Mouse (Mus musculus) cerebellum, postnatal 14 days (tissue): ENCODE measurements around the gene Gm49486.

Experiments used
- DNase-seq, 2 experiments: peaks; one replicate each; pipeline ENCODE4 v3.0.0; 2021; ENCODE audit warnings: mixed read lengths in 2 of 2

Gm49486 gene

GRCm38 (mm10) chr15:79229058-79229821, at the start of gene Gm49486, which contains the start of gene Pick1:
Gene Gm49486, plus strand, starts transcription at chr15:79229391.
Gene Pick1, plus strand, starts transcription at chr15:79229173.
- peak; percentile 96 to 97 for DNase-seq

GRCm38 (mm10) chr15:79185213-79185612, 44.0 kb upstream of the Gm49486 start:
- DNase-seq = no peak

GRCm38 (mm10) chr15:79187819-79188218, 41.4 kb upstream of the Gm49486 start:
- DNase-seq = no peak

- DNase-seq = no peak
Measured at GRCm38 (mm10) chr15:79191426-79191825, 37.8 kb upstream of the Gm49486 start.

- peak in 1 of 2 experiments; percentile 37 for DNase-seq
Measured at GRCm38 (mm10) chr15:79192450-79192849, 36.7 kb upstream of the Gm49486 start.

- peak; percentile 22 to 56 for DNase-seq
Measured at GRCm38 (mm10) chr15:79192885-79193845, 36.0 kb upstream of the Gm49486 start.

- no peak for DNase-seq
Measured at GRCm38 (mm10) chr15:79194048-79194447, 35.1 kb upstream of the Gm49486 start.

- DNase-seq = no peak
Measured at GRCm38 (mm10) chr15:79194946-79195345, 34.2 kb upstream of the Gm49486 start.

GRCm38 (mm10) chr15:79195492-79195891, 33.7 kb upstream of the Gm49486 start:
- DNase-seq = no peak

- DNase-seq = no peak
Measured at GRCm38 (mm10) chr15:79199390-79199976, 29.7 kb upstream of the Gm49486 start.

GRCm38 (mm10) chr15:79201491-79202150, 27.6 kb upstream of the Gm49486 start:
- no peak for DNase-seq

- no peak for DNase-seq
Measured at GRCm38 (mm10) chr15:79202575-79202974, 26.6 kb upstream of the Gm49486 start.

GRCm38 (mm10) chr15:79208211-79208610, 21.0 kb upstream of the Gm49486 start:
- no peak for DNase-seq

GRCm38 (mm10) chr15:79208758-79209439, 20.3 kb upstream of the Gm49486 start:
- no peak for DNase-seq

- no peak for DNase-seq
Measured at GRCm38 (mm10) chr15:79210357-79210756, 18.8 kb upstream of the Gm49486 start.

GRCm38 (mm10) chr15:79212750-79213446, 16.3 kb upstream of the Gm49486 start:
- no peak for DNase-seq

GRCm38 (mm10) chr15:79213591-79213990, 15.6 kb upstream of the Gm49486 start:
- no peak for DNase-seq

- DNase-seq = no peak
Measured at GRCm38 (mm10) chr15:79216191-79216590, 13.0 kb upstream of the Gm49486 start.

- no peak for DNase-seq
Measured at GRCm38 (mm10) chr15:79219572-79219971, 9.6 kb upstream of the Gm49486 start.

GRCm38 (mm10) chr15:79223641-79224040, 5.5 kb upstream of the Gm49486 start:
- no peak for DNase-seq

GRCm38 (mm10) chr15:79224685-79225084, 4.5 kb upstream of the Gm49486 start:
- DNase-seq = peak; percentile 94 to 97
